Mouse (Mus musculus) neural tube, embryonic 14.5 days (tissue): Measurements from ENCODE around the gene Trim66. TPM values are rescaled to one million over a fixed set of nuclear protein-coding genes. Genes with fewer than 3 reads are reported as not detected.
A peak's percentile ranks its signal among the peaks of the same experiment; 100 is the strongest.

Source experiments
- ATAC-seq: fragments of 200-750 bp; cut with Nextera tagmentation; 2 replicates; pipeline ENCODE4 v1.8.0; 2017; ENCODE audit warnings: low read depth, mild to moderate bottlenecking, moderate TSS enrichment, moderate library complexity
- H3K27ac ChIP-seq: fragments of 300-500 bp; sonication (generic); 2 replicates; pipeline ENCODE4 v1.5.1; 2014; ENCODE audit warnings: low read depth, mild to moderate bottlenecking, control low read depth, low read length, moderate library complexity, mixed read lengths
- H3K27me3 ChIP-seq: fragments of 300-500 bp; sonication (generic); 2 replicates; pipeline ENCODE4 v1.6.1; 2014; ENCODE audit warnings: low read length; ENCODE audit not compliant: control insufficient read depth, insufficient read depth
- H3K36me3 ChIP-seq: fragments of 300-500 bp; sonication (generic); 2 replicates; pipeline ENCODE4 v1.6.1; 2014; ENCODE audit warnings: low read length, mixed read lengths; ENCODE audit not compliant: control insufficient read depth, insufficient read depth
- H3K4me1 ChIP-seq: fragments of 300-500 bp; sonication (generic); 2 replicates; pipeline ENCODE4 v1.6.1; 2014; ENCODE audit warnings: low read length; ENCODE audit not compliant: control insufficient read depth, insufficient read depth
- H3K4me2 ChIP-seq: fragments of 300-500 bp; sonication (generic); 2 replicates; pipeline ENCODE4 v1.6.1; 2014; ENCODE audit warnings: mild to moderate bottlenecking, low read depth, low read length, control low read depth
- H3K4me3 ChIP-seq: fragments of 300-500 bp; sonication (generic); 2 replicates; pipeline ENCODE4 v1.5.1; 2014; ENCODE audit warnings: low read depth, low read length, control low read depth, mixed read lengths
- H3K9ac ChIP-seq: fragments of 300-500 bp; sonication (generic); replicated peaks from 2 replicates; pipeline ENCODE4 v1.6.1; 2014; ENCODE audit warnings: low read depth, mild to moderate bottlenecking, control low read depth, low read length, mixed read lengths
- H3K9me3 ChIP-seq: fragments of 300-500 bp; sonication (generic); 2 replicates; pipeline ENCODE4 v1.6.1; 2016; ENCODE audit warnings: low read length; ENCODE audit not compliant: control insufficient read depth
- WGBS: fragments of 180-500 bp; shearing (Covaris S2); extraction: QIAGEN DNeasy Blood & Tissue Kit; methylation state at CpG from one replicate; pipeline ENCODE4 v1.1.7; 2014; 5-methylcytosine and 5-hydroxymethylcytosine counted together
- polyA plus RNA-seq: library from polyadenylated mRNA; unstranded; fragments of >200 nt; fragmentation: Nextera tagmentation; extraction: Ambion mirVana; gene quantifications from 2 replicates; pipeline ENCODE4 v1.2.1, GENCODE M21; 2014

Trim66 gene
- polyA plus RNA-seq, 1 experiment from 2014 or later: 0.60 TPM

DNA sequence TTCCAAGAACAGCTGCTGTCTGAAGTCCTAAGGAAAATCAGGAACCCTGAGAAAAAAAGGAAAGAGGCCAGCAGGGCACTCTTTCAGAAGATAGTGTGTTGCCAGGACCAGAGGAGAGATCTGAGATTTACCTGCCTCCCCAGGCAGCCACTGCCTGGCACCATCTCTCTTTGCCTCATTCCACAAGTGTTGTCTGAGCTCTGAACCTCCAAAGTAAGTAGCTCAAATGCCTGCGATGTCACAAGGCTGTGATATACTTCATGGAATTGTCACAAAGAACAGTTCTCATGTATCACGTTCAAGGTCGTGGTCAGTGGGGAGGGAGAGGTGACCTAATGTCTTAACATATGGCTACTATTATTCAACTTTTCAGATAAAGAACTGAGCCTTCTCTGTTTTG is 8.6 kb upstream of the Trim66 start:
- Histone ChIP-seq H3K4me1 (peaks cover 15% of the 10 kb centered on the region), H3K4me2 (no peak overlapping the region), H3K36me3 (peaks cover 4% of the 10 kb centered on the region; the same call in 1 of the 2 replicates), H3K9ac (no peak overlapping the region), H3K9me3 (no peaks in the 10 kb centered on the region), H3K4me3 (no peak overlapping the region), H3K27ac (no peak overlapping the region), H3K27me3 (no peaks in the 10 kb centered on the region)
- no peak for ATAC-seq
- 89% methylated on average over 3 of the region's 3 CpGs for WGBS

DNA sequence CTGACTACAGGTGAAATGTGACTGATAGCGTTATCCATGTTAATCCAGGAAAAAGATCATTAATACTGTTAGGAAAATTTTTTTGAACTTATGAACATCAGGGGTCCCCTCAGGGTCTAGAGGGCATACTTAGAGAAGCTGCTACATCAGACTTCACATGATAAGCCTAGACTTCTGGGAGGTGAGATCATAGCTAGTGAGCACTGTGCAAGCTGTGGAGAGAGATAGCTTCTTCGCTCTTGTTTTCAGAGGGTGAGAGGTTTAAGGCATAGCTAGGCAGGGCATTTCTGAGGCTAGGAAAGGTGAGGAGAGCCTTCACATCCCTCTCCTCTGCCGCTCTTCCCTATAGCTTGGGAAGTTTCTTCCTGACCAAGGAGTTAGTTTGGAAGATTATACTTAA is 3.9 kb upstream of the Trim66 start:
- Histone ChIP-seq H3K4me2 (no peak overlapping the region), H3K4me1 (no peaks in the 10 kb centered on the region; the same call in 1 of the 2 replicates), H3K27me3 (no peaks in the 10 kb centered on the region), H3K36me3 (no peaks in the 10 kb centered on the region), H3K9me3 (no peaks in the 10 kb centered on the region), H3K4me3 (no peak overlapping the region), H3K9ac (no peak overlapping the region), H3K27ac (no peak overlapping the region)
- ATAC-seq: no peak
- 99% methylated on average over 3 of the region's 3 CpGs for WGBS

DNA sequence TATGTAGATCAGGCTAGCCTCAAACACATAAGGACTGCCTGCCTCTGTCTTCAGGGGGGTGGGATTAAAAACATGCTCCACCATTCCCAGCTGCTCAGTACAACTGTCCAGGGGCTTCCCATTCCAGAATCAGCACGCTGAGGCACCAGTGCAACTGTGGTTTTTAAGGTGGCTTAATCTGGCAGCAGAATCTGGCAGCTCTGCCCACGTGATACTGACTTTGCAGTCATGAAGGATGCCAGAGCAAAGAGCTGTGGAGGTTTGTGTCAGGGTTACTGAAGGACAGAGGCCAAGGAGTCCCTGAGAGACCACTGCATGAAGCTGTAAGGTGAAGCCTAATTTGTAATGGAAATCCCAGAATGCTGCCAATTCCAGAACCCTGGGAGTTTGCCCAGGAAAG is 2.9 kb upstream of the Trim66 start:
- 85% methylated on average over 2 of the region's 2 CpGs for WGBS
- Histone ChIP-seq H3K9ac (no peak overlapping the region), H3K27me3 (no peaks in the 10 kb centered on the region), H3K9me3 (no peaks in the 10 kb centered on the region), H3K36me3 (no peaks in the 10 kb centered on the region), H3K4me3 (no peak overlapping the region), H3K4me2 (no peak overlapping the region), H3K27ac (no peak overlapping the region), H3K4me1 (no peaks in the 10 kb centered on the region; the same call in 1 of the 2 replicates)
- ATAC-seq: no peak

DNA sequence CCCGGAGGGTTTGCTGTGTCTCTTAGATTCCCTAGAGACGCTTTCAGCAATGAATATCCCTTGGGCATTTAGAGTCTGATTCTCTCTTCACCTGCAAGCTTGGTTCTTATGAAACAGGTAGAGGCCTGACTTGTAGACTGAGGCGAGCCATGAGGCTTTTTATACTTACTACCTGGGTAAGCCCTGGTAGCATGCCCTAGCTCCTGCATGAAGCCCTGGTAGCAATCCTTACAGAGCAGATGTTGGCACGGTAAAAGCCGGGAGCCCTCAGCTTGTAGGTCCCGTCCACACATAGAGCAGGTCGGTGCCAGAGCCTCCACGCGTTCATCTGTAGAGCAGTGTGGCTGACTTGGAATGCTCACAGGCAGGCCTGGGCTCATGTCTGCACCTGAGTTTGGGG is 362 bp downstream of the Trim66 start:
- Histone ChIP-seq H3K27me3 (no peaks in the 10 kb centered on the region), H3K4me2 (no peak overlapping the region; the same call in 1 of the 2 replicates), H3K4me1 (no peaks in the 10 kb centered on the region; the same call in 1 of the 2 replicates), H3K4me3 (no peak overlapping the region), H3K9ac (no peak overlapping the region), H3K9me3 (no peaks in the 10 kb centered on the region), H3K36me3 (no peaks in the 10 kb centered on the region), H3K27ac (no peak overlapping the region)
- no peak for ATAC-seq
- 41% methylated on average over 9 of the region's 9 CpGs for WGBS

GRCm38 (mm10) chr7:109507119-109507518 is 815 bp downstream of the Trim66 start:
- Histone ChIP-seq H3K9ac (0 out of 2 replicates have a peak overlapping the region, but pooled peaks have one; percentile 29), H3K27ac (no peak overlapping the region), H3K9me3 (no peaks in the 10 kb centered on the region), H3K4me3 (no peak overlapping the region), H3K4me2 (peak overlapping the region; percentile 6; the same call in 1 of the 2 replicates), H3K4me1 (no peaks in the 10 kb centered on the region; the same call in 1 of the 2 replicates), H3K36me3 (no peaks in the 10 kb centered on the region), H3K27me3 (no peaks in the 10 kb centered on the region)
- 0 out of 2 replicates have a peak, but pooled peaks have one; percentile 54 for ATAC-seq
- WGBS: 2% methylated on average over 8 of the region's 8 CpGs

DNA sequence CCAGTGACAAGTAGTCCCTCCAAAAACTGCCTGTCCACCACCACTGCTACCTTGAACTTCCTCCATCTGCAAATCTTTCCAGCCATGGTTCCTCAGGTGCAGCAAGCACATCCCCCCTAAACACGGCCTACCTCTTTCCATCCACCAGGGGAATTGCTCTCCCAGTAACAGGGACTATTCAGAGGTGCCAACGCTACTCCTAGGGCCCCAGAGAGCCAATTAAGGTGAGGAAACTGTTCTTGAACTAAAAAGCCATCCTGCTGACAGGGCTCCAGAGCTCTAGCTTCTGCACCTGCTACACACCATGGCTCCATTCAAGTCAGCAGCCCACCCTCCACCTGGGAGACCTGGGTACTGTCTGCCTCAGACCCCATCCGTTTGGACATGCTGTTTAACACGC is 10.4 kb downstream of the Trim66 start:
- H3K9ac ChIP-seq: no peak overlapping the region
- 31% methylated on average over 4 of the region's 4 CpGs for WGBS
- H3K27ac ChIP-seq: no peak overlapping the region
- no peak for ATAC-seq
- H3K27me3 ChIP-seq: 0 out of 2 replicates have a peak, but pooled peaks cover 2% of the 10 kb centered on the region
- H3K4me3 ChIP-seq: no peak overlapping the region
- H3K4me2 ChIP-seq: no peak overlapping the region
- H3K36me3 ChIP-seq: no peaks in the 10 kb centered on the region
- peaks cover 4% of the 10 kb centered on the region for H3K4me1 ChIP-seq
- no peaks in the 10 kb centered on the region for H3K9me3 ChIP-seq

GRCm38 (mm10) chr7:109493319-109494316 is 14.3 kb downstream of the Trim66 start:
- H3K27me3 ChIP-seq: 0 out of 2 replicates have a peak, but pooled peaks cover 4% of the 10 kb centered on the region
- H3K4me2 ChIP-seq: peak overlapping the region; percentile 55
- H3K4me3 ChIP-seq: peak overlapping the region; percentile 25
- H3K27ac ChIP-seq: no peak overlapping the region
- H3K36me3 ChIP-seq: no peaks in the 10 kb centered on the region
- H3K9ac ChIP-seq: peak overlapping the region; percentile 48; the same call in 1 of the 2 replicates
- H3K4me1 ChIP-seq: peaks cover 4% of the 10 kb centered on the region
- WGBS: 13% methylated on average over 21 of the region's 21 CpGs
- ATAC-seq: peak; percentile 84
- H3K9me3 ChIP-seq: no peaks in the 10 kb centered on the region

DNA sequence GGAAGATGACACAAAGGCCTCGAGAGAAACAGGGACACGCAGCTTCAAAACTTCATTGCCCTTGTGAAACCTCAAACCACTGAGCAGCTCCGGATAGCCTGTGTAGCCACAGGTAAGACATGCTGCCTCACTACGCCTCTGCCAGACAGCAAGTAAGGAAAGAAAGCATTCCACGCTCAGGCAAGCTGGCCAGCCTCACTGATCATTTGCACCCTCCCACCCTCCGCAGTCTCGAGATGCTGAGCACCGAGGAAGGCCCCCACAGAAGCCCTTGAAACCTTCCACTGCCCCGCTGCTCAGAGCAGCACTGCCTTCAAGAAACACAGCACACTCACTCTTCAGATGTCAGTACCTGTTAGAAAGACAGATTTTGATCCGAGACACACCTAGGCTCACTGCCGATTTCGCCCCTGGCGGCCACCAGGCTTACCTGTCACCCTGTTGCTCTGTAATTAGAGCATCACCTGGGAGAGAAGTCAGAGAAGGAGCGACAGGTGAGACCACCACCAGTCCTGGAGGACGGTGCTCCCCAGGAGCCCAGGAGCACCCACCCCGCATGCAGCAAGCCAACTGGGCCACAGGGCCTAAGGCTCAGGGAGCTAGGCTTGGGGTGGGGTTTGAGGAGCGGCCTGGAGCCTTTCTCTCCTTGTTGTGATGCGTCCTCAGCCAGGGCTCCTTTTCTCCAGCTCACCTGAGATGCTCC is 15.2 kb downstream of the Trim66 start:
- Histone ChIP-seq H3K27me3 (0 out of 2 replicates have a peak, but pooled peaks cover 4% of the 10 kb centered on the region), H3K36me3 (no peaks in the 10 kb centered on the region), H3K4me2 (peak overlapping the region; percentile 55), H3K27ac (no peak overlapping the region), H3K9ac (peak overlapping the region; percentile 28; the same call in 1 of the 2 replicates), H3K4me1 (peaks cover 4% of the 10 kb centered on the region), H3K9me3 (no peaks in the 10 kb centered on the region), H3K4me3 (no peak overlapping the region)
- ATAC-seq: 0 out of 2 replicates have a peak, but pooled peaks have one; percentile 38
- 66% methylated on average over 18 of the region's 18 CpGs for WGBS
